Mouse (Mus musculus): ENCODE measurements around the gene Cpt1c. TPM values are rescaled to one million over a fixed set of nuclear protein-coding genes. Genes with fewer than 3 reads are reported as not detected.

Gene Cpt1c
- polyA plus RNA-seq, 2 experiments: 0.80 to 2.5 TPM

DNA sequence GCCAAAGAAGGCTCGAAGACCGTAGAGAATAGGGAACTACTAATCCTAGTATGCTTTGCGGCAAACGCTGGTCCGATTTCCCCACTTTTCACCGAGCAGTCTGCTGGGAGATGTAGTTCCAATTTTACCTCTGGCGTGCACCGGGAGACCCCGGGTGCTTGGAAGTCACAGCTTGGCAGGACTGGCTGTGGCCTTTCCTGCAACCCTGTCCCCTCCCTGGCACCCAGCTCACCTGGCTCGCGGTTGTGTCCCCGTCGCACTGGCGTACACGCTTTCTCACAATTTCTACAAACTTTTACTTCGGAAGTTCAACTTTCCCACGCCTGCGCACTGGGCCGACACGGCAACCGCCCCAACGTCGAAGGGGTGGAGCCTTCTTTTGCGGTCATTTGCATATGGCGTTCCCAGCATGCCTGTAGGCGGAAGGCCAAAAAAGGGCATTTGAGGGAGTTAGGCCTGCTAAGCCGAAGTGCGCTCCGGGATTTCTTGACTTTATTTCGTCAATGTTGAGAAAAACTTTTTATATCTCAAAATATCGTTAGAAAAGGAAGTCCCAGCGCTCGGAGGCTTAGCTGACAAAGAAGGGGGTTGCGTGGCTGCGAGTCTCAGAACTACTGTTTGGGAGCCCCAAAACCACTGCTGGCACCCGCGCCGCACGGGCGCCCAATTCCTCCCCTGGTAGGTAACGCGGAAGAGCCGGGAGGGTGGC lies 22.7 kb upstream of the Cpt1c start, which contains the start of gene Irf3:
TSS of gene Irf3 (plus strand) at position 418 of the 709 bp plus-strand sequence.
- H3K4me1 ChIP-seq (replicated peaks; ENCODE audit: control insufficient read depth in 2 of 2, insufficient read depth in 2 of 2, low read length in 1 of 2): peaks cover 7 to 11% of the 10 kb centered on the region in 2 experiments; a peak in 3 of 4 replicates
- H3K4me2 ChIP-seq (ENCODE audit: low read depth): peak within 1 kb of the TSS; percentile 99
- peaks cover 28% of the 10 kb centered on the region for H3K36me3 ChIP-seq (replicated peaks; ENCODE audit: control insufficient read depth, insufficient read depth, low read depth)
- H3K4me3 ChIP-seq (ENCODE audit: insufficient read depth in 1 of 2, low read depth in 2 of 2, low read length in 2 of 2): peak within 1 kb of the TSS; percentile 81 to 83
- WGBS (ENCODE audit: insufficient replicate concordance): under 1% methylated on average over 43 of the region's 43 CpGs
- TF ChIP-seq EP300 (IDR thresholded peaks at IDR 0.05; ENCODE audit: low read depth): no peak
- TF ChIP-seq CTCF (IDR thresholded peaks at IDR 0.05; ENCODE audit: low read depth): no peak
- no peaks in the 10 kb centered on the region for H3K9me3 ChIP-seq (ENCODE audit: control insufficient read depth, low read length)
- peak within 1 kb of the TSS; percentile 91 for H3K27ac ChIP-seq
- ATAC-seq (ENCODE audit: insufficient read depth): peak; percentile 94
- H3K9ac ChIP-seq (replicated peaks): peak within 1 kb of the TSS; percentile 83
- DNase-seq (ENCODE audit: low read depth in 3 of 3, low spot score in 3 of 3): peak; percentile 94 to 96 (median 95)
- no peaks in the 10 kb centered on the region for H3K27me3 ChIP-seq (ENCODE audit: control insufficient read depth, insufficient read depth, low read length)

DNA sequence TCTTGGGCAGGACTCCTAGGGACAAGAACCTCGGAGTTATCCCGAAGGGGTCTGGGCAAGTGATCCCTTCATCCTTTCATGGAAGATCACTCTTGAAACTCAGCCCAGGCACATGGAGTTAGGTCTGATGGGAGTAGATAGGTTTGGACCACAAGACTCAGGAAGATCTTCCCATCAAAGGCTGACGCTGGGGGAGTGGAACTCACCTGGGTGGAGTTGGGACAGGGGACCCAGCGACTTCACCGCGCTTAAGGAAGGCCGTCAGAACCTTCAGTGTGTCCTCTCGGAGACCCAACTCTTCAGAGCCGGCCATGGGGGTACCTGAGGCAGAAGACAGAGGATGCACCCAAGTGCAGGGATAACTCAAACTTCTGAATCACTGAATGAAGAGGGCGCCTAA lies 22.0 kb upstream of the Cpt1c start:
- 11% methylated on average over 10 of the region's 10 CpGs for WGBS (ENCODE audit: insufficient replicate concordance)

DNA sequence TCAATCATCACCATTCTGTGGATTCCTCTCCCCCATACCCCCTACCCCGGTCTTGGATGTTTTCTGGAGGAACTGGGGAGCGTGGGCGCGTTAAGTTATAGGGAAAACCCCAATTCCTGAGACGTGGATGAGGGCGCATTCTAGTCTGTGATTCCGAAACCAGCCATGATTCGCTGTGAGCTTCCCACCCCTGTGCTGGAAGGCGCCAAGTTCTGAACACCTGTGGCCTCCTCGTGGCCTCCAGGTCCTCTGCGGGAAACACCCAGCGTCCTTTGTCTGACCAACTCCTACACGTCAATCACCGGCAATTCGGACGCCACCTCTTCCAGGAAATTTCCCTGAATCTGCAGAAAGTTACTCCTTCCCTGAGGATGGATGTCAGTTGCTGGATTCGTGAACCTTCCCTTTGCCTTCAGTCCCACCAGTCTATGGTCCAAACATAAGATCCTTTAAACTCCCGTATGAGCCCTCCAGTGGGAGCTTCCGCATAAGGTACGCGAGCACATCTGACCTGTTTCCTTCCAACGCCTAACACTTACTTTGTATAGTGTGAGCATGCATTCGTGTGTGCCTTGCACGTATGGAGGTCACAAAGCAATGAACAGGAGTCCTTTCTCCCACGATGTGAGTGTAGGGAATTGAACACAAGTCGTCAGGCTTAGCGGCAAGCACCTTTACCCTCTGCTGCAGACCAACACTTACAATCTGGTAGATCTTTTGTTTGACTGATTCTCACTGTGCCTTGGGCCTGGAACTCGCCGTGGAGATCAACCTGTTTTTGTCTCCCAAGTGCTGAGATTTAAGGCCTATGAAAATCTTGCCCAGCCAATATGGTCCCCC lies 12.4 kb upstream of the Cpt1c start:
- WGBS (ENCODE audit: insufficient replicate concordance): under 1% methylated on average over 29 of the region's 29 CpGs
- Histone ChIP-seq H3K27ac (peak overlapping the region; percentile 60), H3K27me3 (ENCODE audit: control insufficient read depth, insufficient read depth, low read length) (no peaks in the 10 kb centered on the region), H3K36me3 (replicated peaks; ENCODE audit: control insufficient read depth, insufficient read depth, low read depth) (peaks cover 2% of the 10 kb centered on the region), H3K9ac (replicated peaks) (peak overlapping the region; percentile 72), H3K4me3 (ENCODE audit: insufficient read depth in 1 of 2, low read depth in 2 of 2, low read length in 2 of 2) (peak overlapping the region; percentile 64 to 82), H3K4me1 (replicated peaks; ENCODE audit: control insufficient read depth in 2 of 2, insufficient read depth in 2 of 2, low read length in 1 of 2) (peaks cover 3 to 17% of the 10 kb centered on the region in 2 experiments; a peak in 3 of 4 replicates), H3K9me3 (ENCODE audit: control insufficient read depth, low read length) (no peaks in the 10 kb centered on the region), H3K4me2 (ENCODE audit: low read depth) (peak overlapping the region; percentile 89)
- ATAC-seq (ENCODE audit: insufficient read depth) (peak; percentile 24; the same call in 1 of the 2 replicates), DNase-seq (ENCODE audit: low read depth in 3 of 3, low spot score in 3 of 3) (no peak)
- TF ChIP-seq EP300 (IDR thresholded peaks at IDR 0.05; ENCODE audit: low read depth) (no peak), CTCF (IDR thresholded peaks at IDR 0.05; ENCODE audit: low read depth) (0 out of 2 replicates have a peak, but pooled peaks have one; percentile 13)

More for the DNA sequence above, 22.0 kb upstream of the Cpt1c start:
- DNase-seq (ENCODE audit: low read depth in 3 of 3, low spot score in 3 of 3) (no peak), ATAC-seq (ENCODE audit: insufficient read depth) (no peak)
- H3K4me3 ChIP-seq (ENCODE audit: insufficient read depth in 1 of 2, low read depth in 2 of 2, low read length in 2 of 2): peak overlapping the region; percentile 81 to 83
- H3K4me2 ChIP-seq (ENCODE audit: low read depth): peak overlapping the region; percentile 99
- H3K27me3 ChIP-seq (ENCODE audit: control insufficient read depth, insufficient read depth, low read length): no peaks in the 10 kb centered on the region
- TF ChIP-seq CTCF (IDR thresholded peaks at IDR 0.05; ENCODE audit: low read depth): no peak
- TF ChIP-seq EP300 (IDR thresholded peaks at IDR 0.05; ENCODE audit: low read depth): no peak
- no peak overlapping the region; the same call in 1 of the 2 replicates for H3K27ac ChIP-seq
- H3K9ac ChIP-seq (replicated peaks): peak overlapping the region; percentile 83
- peaks cover 7 to 11% of the 10 kb centered on the region in 2 experiments; a peak in 3 of 4 replicates for H3K4me1 ChIP-seq (replicated peaks; ENCODE audit: control insufficient read depth in 2 of 2, insufficient read depth in 2 of 2, low read length in 1 of 2)
- H3K9me3 ChIP-seq (ENCODE audit: control insufficient read depth, low read length): no peaks in the 10 kb centered on the region
- H3K36me3 ChIP-seq (replicated peaks; ENCODE audit: control insufficient read depth, insufficient read depth, low read depth): peaks cover 24% of the 10 kb centered on the region

DNA sequence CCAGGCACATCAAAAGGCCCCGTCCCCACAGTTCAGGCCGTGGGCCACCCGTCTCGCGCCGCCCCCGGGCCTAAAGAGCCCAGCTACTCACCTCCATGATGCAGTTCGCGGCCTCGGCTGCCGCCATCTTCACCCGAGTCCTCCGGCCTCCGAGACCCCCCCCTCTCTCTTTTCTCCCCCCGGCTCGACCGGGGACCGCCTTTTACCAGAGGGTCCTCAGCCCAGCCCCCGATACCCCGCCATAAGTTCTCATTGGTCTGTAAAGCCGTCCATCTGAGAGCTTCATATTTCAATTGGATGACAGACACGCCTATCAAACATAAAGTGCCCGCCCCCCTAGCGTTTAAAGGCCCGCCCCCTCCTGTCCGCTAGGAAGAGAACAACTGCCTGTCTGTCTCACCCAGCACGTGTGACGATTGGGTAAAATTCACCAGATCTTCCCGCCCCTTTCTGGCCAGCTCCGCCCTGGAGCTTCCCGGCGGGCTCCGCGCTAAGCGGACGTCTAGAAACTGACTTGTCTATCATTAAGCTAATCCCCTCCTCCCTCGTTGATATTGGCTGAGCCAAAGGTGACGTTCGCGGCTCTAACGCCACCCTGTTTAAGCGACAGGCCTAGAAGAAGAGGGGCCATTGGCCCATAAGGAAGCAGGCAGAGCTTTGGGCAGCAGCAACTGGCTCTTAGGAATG lies 11.7 kb upstream of the Cpt1c start, which contains the start of gene Prmt1:
TSS of gene Prmt1 (minus strand) at position 377 of the 687 bp plus-strand sequence.
- peak; percentile 99 for DNase-seq (ENCODE audit: low read depth in 3 of 3, low spot score in 3 of 3)
- peak; percentile 61 for TF ChIP-seq EP300 (IDR thresholded peaks at IDR 0.05; ENCODE audit: low read depth)
- TF ChIP-seq CTCF (IDR thresholded peaks at IDR 0.05; ENCODE audit: low read depth): no peak
- H3K27ac ChIP-seq: peak within 1 kb of the TSS; percentile 62
- peaks cover 10% of the 10 kb centered on the region for H3K36me3 ChIP-seq (replicated peaks; ENCODE audit: control insufficient read depth, insufficient read depth, low read depth)
- peaks cover 3 to 17% of the 10 kb centered on the region in 2 experiments; a peak in 3 of 4 replicates for H3K4me1 ChIP-seq (replicated peaks; ENCODE audit: control insufficient read depth in 2 of 2, insufficient read depth in 2 of 2, low read length in 1 of 2)
- H3K4me2 ChIP-seq (ENCODE audit: low read depth): peak within 1 kb of the TSS; percentile 89
- peak within 1 kb of the TSS; percentile 79 to 82 for H3K4me3 ChIP-seq (ENCODE audit: insufficient read depth in 1 of 2, low read depth in 2 of 2, low read length in 2 of 2)
- peak within 1 kb of the TSS; percentile 86 for H3K9ac ChIP-seq (replicated peaks)
- no peaks in the 10 kb centered on the region for H3K27me3 ChIP-seq (ENCODE audit: control insufficient read depth, insufficient read depth, low read length)
- ATAC-seq (ENCODE audit: insufficient read depth): peak; percentile 95
- under 1% methylated on average over 42 of the region's 42 CpGs for WGBS (ENCODE audit: insufficient replicate concordance)
- no peaks in the 10 kb centered on the region for H3K9me3 ChIP-seq (ENCODE audit: control insufficient read depth, low read length)

Data from liver, embryonic 14.5 days (tissue).